Comparison of ENCODE assay signal across 10 mouse cellular contexts in the genomic region with DNA sequence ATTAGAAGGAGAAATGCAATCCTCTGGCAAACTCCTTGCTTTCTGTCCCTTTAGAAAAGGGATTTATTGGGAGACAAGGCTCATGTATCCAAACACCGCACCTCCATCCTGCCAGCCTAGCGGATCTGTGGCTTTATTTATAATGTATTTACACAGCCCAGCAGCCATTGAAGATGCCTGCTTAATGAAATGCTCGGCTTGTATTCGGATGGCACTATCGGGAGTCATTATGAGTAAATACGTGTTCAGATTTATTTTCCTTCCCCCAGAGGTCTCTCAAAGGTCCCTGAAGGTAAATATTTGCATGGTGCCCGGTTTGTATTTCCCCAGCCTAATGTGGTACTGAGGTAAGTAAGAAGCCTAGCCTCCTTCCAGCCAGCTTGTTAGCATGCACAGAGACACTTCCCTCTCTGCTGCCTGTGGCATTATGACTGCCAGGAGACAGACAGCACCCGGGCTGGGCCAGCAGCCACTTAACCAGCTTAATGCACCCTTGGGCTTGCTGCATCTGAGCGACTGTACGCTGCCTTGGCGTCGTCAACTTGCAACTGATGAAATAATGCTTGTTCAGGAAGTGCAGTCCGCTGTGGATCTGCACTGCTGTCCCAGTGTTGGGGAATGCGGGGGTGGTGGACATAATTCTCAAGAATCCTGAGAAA.
DNase-seq lines count a peak whose midpoint lies in the region; ATAC-seq lines count a peak whose summit lies in the region.
"Had no signal": no experiment of that assay in that cellular context is flagged by ENCODE, and none has a peak within 500 bp of the region (broad histone marks: within the 10 kb centered on the region; RNA-seq: fewer than 3 reads in every experiment).

No protein-coding gene starts in this region.

- peaks cover 16% of the 10 kb centered on the region; the same call in 1 of the 2 replicates for H3K27me3 ChIP-seq in hindbrain, embryonic 12.5 days
- no peaks in the 10 kb centered on the region for H3K27me3 ChIP-seq in midbrain, embryonic 14.5 days (ENCODE audit: control insufficient read depth, insufficient read depth, low read length)
- 0 out of 2 replicates have a peak, but pooled peaks cover 9% of the 10 kb centered on the region for H3K27me3 ChIP-seq in stomach, embryonic 16.5 days (ENCODE audit: control insufficient read depth, insufficient read depth, low read length)

- no peak overlapping the region for H3K4me2 ChIP-seq in hindbrain, embryonic 12.5 days (replicated peaks)
- H3K4me2 ChIP-seq in midbrain, embryonic 14.5 days (ENCODE audit: low read length): peak overlapping the region; percentile 29
- H3K4me2 ChIP-seq in stomach, embryonic 16.5 days (ENCODE audit: low read depth, low read length): peak overlapping the region; percentile 21; the same call in 1 of the 2 replicates
- H3K4me2 ChIP-seq: embryonic facial prominence, embryonic 12.5 days had no signal

- H3K27ac ChIP-seq in hindbrain, embryonic 12.5 days: peak overlapping the region; percentile 41; the same call in 1 of the 2 replicates
- peak overlapping the region; percentile 37 for H3K27ac ChIP-seq in midbrain, embryonic 14.5 days (replicated peaks; ENCODE audit: low read depth, low read length)
- H3K27ac ChIP-seq in stomach, embryonic 16.5 days (ENCODE audit: low read length): 0 out of 2 replicates have a peak overlapping the region, but pooled peaks have one; percentile 17
- H3K27ac ChIP-seq: embryonic facial prominence, embryonic 12.5 days had no signal

- intact Hi-C loops in heart, postnatal 14 days (cut with DNase I): no loop called here

- ATAC-seq in hindbrain, embryonic 12.5 days (ENCODE audit: low FRiP score): peak; percentile 53; the same call in 1 of the 2 replicates
- ATAC-seq in midbrain, embryonic 14.5 days (ENCODE audit: low FRiP score, low TSS enrichment): peak; percentile 72
- ATAC-seq in stomach, embryonic 16.5 days (ENCODE audit: insufficient read depth, low FRiP score): no peak; the same call in 1 of the 2 replicates

- WGBS in hindbrain, embryonic 12.5 days: 40% methylated on average over 14 of the region's 14 CpGs
- 33% methylated on average over 14 of the region's 14 CpGs for WGBS in midbrain, embryonic 14.5 days
- 26% methylated on average over 14 of the region's 14 CpGs for WGBS in stomach, embryonic 16.5 days

- H3K36me3 ChIP-seq in hindbrain, embryonic 12.5 days: no peaks in the 10 kb centered on the region
- no peaks in the 10 kb centered on the region for H3K36me3 ChIP-seq in midbrain, embryonic 14.5 days (ENCODE audit: control insufficient read depth, insufficient read depth, low read length)
- no peaks in the 10 kb centered on the region for H3K36me3 ChIP-seq in stomach, embryonic 16.5 days (ENCODE audit: control insufficient read depth, insufficient read depth, low read length)
- H3K36me3 ChIP-seq: embryonic facial prominence, embryonic 12.5 days; G1E had no signal

- H3K4me1 ChIP-seq in hindbrain, embryonic 12.5 days: peaks cover 44% of the 10 kb centered on the region
- peaks cover 38% of the 10 kb centered on the region for H3K4me1 ChIP-seq in midbrain, embryonic 14.5 days (ENCODE audit: control insufficient read depth, insufficient read depth, low read length)
- H3K4me1 ChIP-seq in stomach, embryonic 16.5 days (ENCODE audit: control insufficient read depth, insufficient read depth, low read length): peaks cover 19% of the 10 kb centered on the region; the same call in 1 of the 2 replicates

- H3K9me3 ChIP-seq in hindbrain, embryonic 12.5 days (replicated peaks): no peaks in the 10 kb centered on the region
- H3K9me3 ChIP-seq in midbrain, embryonic 14.5 days (ENCODE audit: control insufficient read depth, low read length): no peaks in the 10 kb centered on the region
- H3K9me3 ChIP-seq in stomach, embryonic 16.5 days (replicated peaks; ENCODE audit: control insufficient read depth, low read length): no peaks in the 10 kb centered on the region
- H3K9me3 ChIP-seq: embryonic facial prominence, embryonic 12.5 days; G1E had no signal

- no peak overlapping the region for H3K4me3 ChIP-seq in hindbrain, embryonic 12.5 days
- H3K4me3 ChIP-seq in midbrain, embryonic 14.5 days (replicated peaks; ENCODE audit: low read depth, low read length): no peak overlapping the region
- no peak overlapping the region for H3K4me3 ChIP-seq in stomach, embryonic 16.5 days (replicated peaks; ENCODE audit: low read length)
- H3K4me3 ChIP-seq: embryonic facial prominence, embryonic 12.5 days had no signal

- DNase-seq in heart, postnatal 14 days: peak; percentile 8 to 19
- DNase-seq in heart, adult 8-10 months (ENCODE audit: low spot score): no peak
- peak; percentile 58 for DNase-seq in brain, adult 2 months (ENCODE audit: low read depth, low spot score)
- DNase-seq in midbrain, embryonic 14.5 days: peak; percentile 76
- DNase-seq in adrenal gland, adult (ENCODE audit: inconsistent age in 2 of 2, low spot score in 1 of 2): no peak
- no peak for DNase-seq in thymus, postnatal 25 days

- H3K9ac ChIP-seq in hindbrain, embryonic 12.5 days: no peak overlapping the region
- H3K9ac ChIP-seq in midbrain, embryonic 14.5 days (replicated peaks; ENCODE audit: low read length): no peak overlapping the region
- no peak overlapping the region for H3K9ac ChIP-seq in stomach, embryonic 16.5 days (ENCODE audit: low read length)
- H3K9ac ChIP-seq: embryonic facial prominence, embryonic 12.5 days had no signal

Comparison
In these comparisons a context has a peak if more than half of its experiments do, and no peak if none do; other contexts are left out.
1. DNase-seq: peak in heart, postnatal 14 days (2 of 2), brain, adult 2 months (single experiment) and midbrain, embryonic 14.5 days (single experiment); none in heart, adult 8-10 months (single experiment), adrenal gland, adult (0 of 2) and thymus, postnatal 25 days (single experiment).
2. Peak in every context shown above with its lines, with median percentiles within 50 percentile points of each other: H3K27ac ChIP-seq.